Mouse (Mus musculus) CH12.LX (cell line): Measurements from ENCODE around the gene Vkorc1l1.

Experiments
- CTCF ChIP-seq, 2 experiments: IDR thresholded peaks in 1 of 2; conservative IDR thresholded peaks in 1 of 2; 2 replicates each; pipeline ENCODE4 v1.5.1; 2011 to 2012; ENCODE audit warnings: low read depth in 2 of 2, low read length in 2 of 2, improper control_type of control experiment in 1 of 2, inconsistent platforms in 1 of 2, mild to moderate bottlenecking in 1 of 2, moderate library complexity in 1 of 2
- E2F4 ChIP-seq: IDR thresholded peaks from 2 replicates; pipeline ENCODE4 v1.6.1; 2011; ENCODE audit warnings: low read depth, low read length, improper control_type of control experiment; ENCODE audit not compliant: insufficient replicate concordance
- EP300 ChIP-seq: IDR thresholded peaks from 2 replicates; pipeline ENCODE4 v1.6.1; 2011; ENCODE audit warnings: low read length, improper control_type of control experiment
- ETS1 ChIP-seq: conservative IDR thresholded peaks from 2 replicates; pipeline ENCODE4 v1.6.1; 2012; ENCODE audit warnings: low read depth, mild to moderate bottlenecking, inconsistent platforms, low read length, improper control_type of control experiment, moderate library complexity
- JUND ChIP-seq: conservative IDR thresholded peaks from 2 replicates; pipeline ENCODE4 v1.6.1; 2011; ENCODE audit warnings: low read depth, low read length, improper control_type of control experiment
- MAFK ChIP-seq: IDR thresholded peaks from 2 replicates; pipeline ENCODE4 v1.6.1; 2011; ENCODE audit warnings: low read length, improper control_type of control experiment; ENCODE audit not compliant: insufficient replicate concordance
- MYC ChIP-seq: IDR thresholded peaks from 2 replicates; pipeline ENCODE4 v1.6.1; 2011; ENCODE audit warnings: low read depth, mild to moderate bottlenecking, improper control_type of control experiment, low read length
- NELFE ChIP-seq: IDR thresholded peaks from 2 replicates; pipeline ENCODE4 v1.6.1; 2011; ENCODE audit warnings: low read depth, low read length, improper control_type of control experiment
- POLR2A ChIP-seq: IDR thresholded peaks from 2 replicates; pipeline ENCODE4 v1.6.1; 2011; ENCODE audit warnings: low read depth, mild to moderate bottlenecking, improper control_type of control experiment, low read length
- POLR2AphosphoS2 ChIP-seq: IDR thresholded peaks from 2 replicates; pipeline ENCODE4 v1.6.1; 2011; ENCODE audit warnings: low read depth, low read length, improper control_type of control experiment
- RAD21 ChIP-seq: IDR thresholded peaks from 2 replicates; pipeline ENCODE4 v1.6.1; 2011; ENCODE audit warnings: low read depth, mild to moderate bottlenecking, low read length, improper control_type of control experiment, moderate library complexity
- RCOR1 ChIP-seq: conservative IDR thresholded peaks from 2 replicates; pipeline ENCODE4 v1.6.1; 2012; ENCODE audit warnings: low read depth, mild to moderate bottlenecking, inconsistent platforms, low read length, improper control_type of control experiment
- SMC3 ChIP-seq: IDR thresholded peaks from 2 replicates; pipeline ENCODE4 v1.6.1; 2011; ENCODE audit warnings: low read depth, low read length, improper control_type of control experiment
- USF1 ChIP-seq: IDR thresholded peaks from 2 replicates; pipeline ENCODE4 v1.6.1; 2014; ENCODE audit warnings: low read depth, mild to moderate bottlenecking, inconsistent platforms, low read length, improper control_type of control experiment

- no peak for TF ChIP-seq CTCF (conservative IDR thresholded peaks at IDR 0.05 in 1 of 2, IDR thresholded peaks at IDR 0.05 in 1 of 2; ENCODE audit: low read depth in 2 of 2, low read length in 2 of 2)
- no peak for TF ChIP-seq E2F4
- no peak for TF ChIP-seq JUND
- TF ChIP-seq POLR2A: no peak
- TF ChIP-seq EP300: no peak
- no peak for TF ChIP-seq RCOR1
- TF ChIP-seq NELFE: no peak
- TF ChIP-seq ETS1: no peak
- TF ChIP-seq POLR2AphosphoS2: no peak
- TF ChIP-seq USF1: no peak
- no peak for TF ChIP-seq RAD21
- no peak for TF ChIP-seq MAFK
- TF ChIP-seq SMC3: no peak
- no peak for TF ChIP-seq MYC
These were observed 36.0 kb downstream of the Vkorc1l1 start for GRCm38 (mm10) chr5:129977768-129978167.
